Mouse (Mus musculus) monocyte, adult 5-6 weeks (primary cell): ENCODE data around the gene Zwint. TPM values are rescaled to one million over a fixed set of nuclear protein-coding genes. Genes with fewer than 3 reads are reported as not detected.

Source experiments
- ATAC-seq: fragments of 153-309, 156-312 bp; replicated peaks from 2 replicates; pipeline ENCODE4 v1.8.0; 2017; ENCODE audit warnings: mild to moderate bottlenecking; ENCODE audit not compliant: low TSS enrichment, insufficient number of reproducible peaks, severe bottlenecking, poor library complexity, low FRiP score
- total RNA-seq: library from RNA; stranded (forward); fragments of 200-1000, 200-491, 200-594 nt; gene quantifications from 3 replicates; pipeline ENCODE4 v1.2.3, GENCODE M21; 2017

Gene Zwint
- total RNA-seq, result 75.7 to 102 TPM (median 99.6 TPM) in 3 replicates

DNA sequence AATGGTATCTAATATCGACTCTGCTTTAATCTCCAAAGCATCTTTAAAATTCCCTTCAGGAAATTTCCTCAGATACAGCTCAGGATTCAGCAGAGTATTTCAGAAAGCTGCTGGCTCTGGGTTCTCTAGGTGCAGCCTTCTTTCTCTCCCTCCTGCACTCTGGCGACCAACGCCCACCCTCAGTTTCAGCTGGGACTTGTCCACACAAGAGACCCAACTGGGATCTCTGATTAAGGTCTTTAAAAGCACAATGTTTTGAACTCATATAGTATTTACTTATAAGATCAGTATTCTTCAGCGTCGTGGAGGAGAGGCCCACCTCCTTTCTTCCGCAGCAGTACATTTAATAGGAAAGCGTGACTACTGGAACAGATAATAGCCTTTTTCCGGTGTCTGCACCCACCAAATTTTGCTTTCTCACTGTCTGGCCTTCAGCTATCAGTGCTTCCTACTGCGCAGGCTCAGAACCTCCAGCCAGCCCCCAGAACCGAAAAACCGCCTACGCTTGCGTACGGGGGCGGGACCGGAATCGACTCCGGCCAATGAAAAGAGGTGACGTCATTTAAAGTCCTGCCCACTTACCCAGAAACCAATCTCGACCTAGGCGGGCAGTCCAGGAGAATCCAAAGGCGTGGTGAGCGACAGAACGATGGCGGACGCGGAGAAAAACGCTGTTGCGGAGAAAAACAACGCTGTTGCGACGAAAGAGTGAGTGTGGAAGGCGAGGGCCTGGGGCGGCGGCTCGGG, at the start of gene Zwint:
TSS of gene Zwint (plus strand) at position 576 of the 747 bp plus-strand sequence.
- peak; percentile 97 for ATAC-seq

DNA sequence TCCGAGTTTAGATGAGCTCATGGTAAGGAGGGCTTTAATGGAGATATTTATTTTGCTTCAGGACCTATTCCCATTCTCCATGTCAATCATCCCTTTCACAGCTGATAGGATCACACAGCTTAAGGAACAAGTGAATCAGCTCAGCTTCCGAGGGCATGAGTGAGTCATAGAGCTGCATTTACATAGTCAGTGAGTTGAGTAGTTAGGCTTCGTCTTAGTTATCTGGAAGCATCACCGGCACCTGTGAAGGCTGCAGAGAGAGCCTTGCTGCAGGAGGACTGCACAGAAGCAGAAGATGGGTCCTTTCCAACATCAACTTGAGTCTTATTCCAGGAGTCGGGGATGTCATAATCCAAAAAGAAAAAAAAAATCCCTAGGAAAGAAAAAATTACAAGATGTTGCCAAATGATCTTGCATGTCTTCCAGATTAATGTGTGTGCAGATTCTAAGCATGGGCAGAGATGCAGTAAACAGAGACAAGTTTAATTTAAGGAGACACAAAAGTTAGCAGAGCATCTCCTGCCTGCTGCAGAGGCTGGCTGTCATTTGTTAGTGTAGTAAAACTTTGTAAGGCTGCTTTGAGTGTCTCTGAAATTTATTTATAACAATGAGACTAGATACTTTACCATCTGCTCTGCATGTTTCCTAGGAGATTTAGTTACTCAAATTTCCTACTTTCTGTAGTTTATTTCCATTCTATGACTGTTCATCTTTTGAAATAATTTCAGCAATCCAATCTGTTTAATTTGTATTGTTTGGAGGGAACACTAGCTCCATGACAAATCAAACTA, 41.3 kb upstream of the Zwint start:
- ATAC-seq, result no peak

DNA sequence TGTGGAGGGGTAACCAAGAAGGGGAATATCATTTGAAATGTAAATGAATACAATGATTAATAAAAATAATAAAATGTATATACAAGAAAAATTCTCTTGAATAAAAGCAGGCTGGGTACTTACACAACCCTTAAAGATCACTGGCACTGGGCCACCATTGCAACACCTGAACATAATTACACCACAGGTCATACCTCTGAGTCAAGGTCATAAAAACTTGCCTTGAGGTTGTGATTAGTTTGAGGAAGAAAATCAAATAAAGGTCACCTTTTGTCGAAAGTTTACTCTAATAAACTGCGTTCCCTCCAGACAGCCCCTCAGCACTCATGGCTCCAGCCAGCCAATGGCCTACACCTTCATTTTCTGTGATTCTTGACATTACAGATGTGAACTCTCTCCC, 38.5 kb upstream of the Zwint start:
- ATAC-seq, result no peak

DNA sequence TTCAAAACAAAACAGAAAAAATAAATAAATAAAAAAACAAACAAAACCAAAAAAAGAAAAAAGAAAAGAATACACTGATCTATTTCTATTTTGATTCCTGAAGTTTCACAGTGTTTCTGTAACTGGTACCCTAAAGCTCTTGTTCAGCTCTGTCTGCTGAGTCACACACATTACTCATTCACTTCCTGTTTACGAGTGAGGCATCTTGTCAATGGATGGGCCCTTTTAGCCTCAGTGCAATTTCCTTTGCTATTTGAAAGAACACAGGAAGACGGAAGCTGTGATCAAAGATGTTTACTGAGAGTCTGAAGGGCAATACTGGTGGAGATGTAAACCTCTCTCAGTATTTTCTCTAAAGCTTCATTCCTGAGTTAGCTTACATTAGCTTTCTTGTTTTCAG, 34.1 kb upstream of the Zwint start:
- no peak for ATAC-seq

DNA sequence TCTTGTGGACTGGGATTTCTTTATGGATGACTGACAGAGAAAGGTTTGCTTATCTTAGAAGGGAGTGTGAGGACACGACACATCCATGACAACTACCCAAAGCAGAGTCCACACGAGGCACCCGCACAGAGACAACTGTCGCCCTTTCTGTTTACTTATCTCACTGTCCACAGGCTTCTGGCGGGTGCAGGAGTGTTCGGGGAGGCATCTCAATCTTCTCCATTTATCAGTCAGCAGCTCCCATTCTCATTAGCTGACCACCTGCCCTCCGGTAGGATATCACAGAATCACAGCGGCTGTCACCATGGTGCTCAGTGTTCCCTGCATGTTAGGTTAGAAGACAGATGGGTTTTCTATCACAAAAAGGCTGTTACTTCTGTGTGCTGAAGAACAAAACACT, 31.1 kb upstream of the Zwint start:
- ATAC-seq, result no peak

DNA sequence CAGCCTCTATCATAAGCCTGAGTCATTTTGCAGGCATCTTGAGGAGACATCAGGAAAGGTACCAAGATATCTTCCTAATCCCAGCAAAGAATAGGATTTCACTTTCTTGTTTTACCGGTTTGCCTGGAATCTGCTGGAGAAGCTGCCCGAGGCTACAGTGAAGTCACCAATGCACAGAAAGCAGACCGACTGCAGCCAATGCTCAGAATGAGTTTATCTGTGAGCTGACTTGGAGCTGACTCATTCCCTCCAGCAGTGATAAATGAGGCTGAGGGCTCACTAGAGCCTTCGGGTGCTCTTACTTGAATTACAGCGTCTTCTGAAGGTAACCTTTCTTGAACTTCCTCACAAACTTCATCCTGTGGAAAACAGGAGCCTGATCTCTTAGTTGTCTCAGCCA, 20.5 kb upstream of the Zwint start:
- no peak for ATAC-seq

DNA sequence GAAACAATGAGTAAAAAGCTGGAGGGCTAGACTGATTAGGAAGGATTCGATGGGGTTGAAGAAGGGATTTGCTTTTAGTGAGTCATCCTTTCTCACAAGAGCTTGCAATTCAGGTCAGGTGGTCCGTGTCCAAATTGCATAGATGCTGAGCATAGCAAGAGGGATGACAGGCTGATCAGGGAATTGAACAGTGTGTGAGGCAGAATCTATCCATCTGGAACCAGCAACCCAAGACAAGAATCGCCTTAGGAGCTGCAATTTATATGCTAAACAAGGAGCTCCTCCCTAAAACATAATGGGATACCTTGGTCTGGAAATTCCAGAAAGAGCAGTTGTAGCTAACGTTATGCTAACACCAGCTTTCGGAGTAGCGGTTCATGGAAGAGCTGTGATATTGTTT, 3.8 kb upstream of the Zwint start:
- no peak for ATAC-seq

DNA sequence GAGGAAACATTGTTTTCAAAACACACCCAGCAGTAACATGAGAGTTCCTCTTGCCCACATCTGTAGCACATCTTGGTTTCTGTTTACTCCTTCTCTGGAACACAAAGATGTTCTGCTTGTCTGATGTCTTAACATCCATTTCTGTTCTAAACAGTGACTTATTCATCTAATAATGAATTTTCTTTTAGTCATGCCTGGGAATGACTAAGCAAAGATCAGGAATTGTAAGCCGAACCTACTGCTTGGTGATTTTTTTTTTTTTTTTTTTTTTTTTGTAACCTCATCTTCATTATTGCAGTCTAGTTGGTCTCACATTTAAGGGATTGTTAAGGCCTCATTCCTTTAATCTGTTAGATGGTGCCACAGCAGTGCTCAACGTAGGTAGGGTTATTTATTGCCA, 848 bp upstream of the Zwint start:
- no peak for ATAC-seq

DNA sequence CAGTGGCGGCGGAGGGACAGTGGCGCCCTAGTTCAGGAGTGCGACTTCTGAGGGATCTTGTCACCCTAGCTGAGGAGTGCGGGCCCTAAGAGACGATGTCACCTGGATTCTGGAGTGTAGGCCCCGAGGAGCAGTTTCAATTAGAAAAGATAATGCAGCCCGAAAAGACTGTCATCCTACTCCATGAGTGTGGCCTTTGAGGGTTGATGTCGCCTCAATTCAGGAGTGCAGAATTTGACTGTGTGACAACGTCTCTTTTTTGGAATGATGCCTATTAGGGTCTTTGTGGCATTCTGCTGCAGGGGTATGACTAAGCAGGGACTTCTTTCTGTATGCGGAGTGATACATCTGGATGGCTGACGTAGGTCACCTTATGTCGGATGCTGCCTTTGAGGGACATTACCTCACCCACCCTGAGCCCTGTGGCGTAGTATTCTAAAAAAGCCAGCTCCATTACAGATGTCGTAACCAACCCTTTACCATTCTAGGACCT, 418 bp downstream of the Zwint start:
- ATAC-seq, result no peak

DNA sequence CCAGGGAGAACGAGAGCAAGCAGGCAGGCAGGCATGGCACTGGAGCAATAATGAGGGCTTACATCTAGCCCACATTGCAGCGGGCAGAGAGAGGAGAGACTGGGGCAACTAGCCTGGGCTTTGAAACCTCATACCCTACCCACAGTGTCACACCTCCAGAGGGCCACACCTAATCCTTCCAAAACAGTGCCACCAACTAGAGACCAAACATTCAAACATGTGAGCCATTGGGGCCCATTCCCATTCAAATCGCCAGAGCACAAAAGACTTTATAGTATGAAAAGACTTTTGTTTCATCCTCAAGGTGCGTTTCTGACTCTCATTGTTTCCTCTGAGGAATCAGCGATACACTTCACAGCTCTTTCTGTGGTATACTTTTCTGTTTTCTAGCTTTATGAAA, 4.6 kb downstream of the Zwint start:
- ATAC-seq, result no peak

DNA sequence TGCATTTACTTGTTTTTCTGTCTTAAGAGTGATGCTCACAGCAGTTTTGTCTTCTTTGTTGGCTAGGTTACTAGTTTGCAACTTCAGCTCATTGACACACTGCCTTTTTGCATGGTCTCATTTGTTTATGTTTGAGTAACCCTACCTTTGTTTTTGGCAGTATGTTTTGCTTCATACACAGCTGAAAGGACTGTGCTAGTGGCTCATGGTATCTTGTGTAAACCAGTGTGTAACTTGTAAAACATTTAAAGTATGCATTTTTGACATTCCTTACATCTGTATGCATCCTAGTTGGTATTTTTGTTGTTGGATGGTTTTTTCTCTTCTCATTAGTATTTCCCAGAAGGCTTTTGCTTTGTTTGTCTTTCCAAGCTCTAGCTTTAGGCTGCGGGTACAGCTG, 5.7 kb downstream of the Zwint start:
- ATAC-seq, result no peak

DNA sequence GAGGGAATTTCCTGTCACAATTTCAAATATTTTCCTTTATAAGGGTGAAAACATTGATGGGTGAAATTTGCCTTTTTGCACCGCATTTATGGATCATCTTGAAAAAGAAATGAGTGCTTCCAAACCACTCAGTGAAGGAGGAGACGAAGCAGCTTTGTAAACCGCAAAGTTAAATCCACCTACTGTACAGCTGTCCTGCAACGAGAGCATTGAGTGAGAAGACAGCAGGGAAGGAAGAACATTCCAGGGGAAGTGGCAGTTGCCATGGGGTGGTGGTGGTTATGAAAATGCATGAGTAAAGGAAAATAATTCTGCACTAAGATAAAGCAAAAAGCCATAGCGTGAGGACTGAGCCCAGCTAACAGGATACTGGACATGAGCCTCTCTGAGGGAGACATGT, 13.2 kb downstream of the Zwint start:
- no peak for ATAC-seq

DNA sequence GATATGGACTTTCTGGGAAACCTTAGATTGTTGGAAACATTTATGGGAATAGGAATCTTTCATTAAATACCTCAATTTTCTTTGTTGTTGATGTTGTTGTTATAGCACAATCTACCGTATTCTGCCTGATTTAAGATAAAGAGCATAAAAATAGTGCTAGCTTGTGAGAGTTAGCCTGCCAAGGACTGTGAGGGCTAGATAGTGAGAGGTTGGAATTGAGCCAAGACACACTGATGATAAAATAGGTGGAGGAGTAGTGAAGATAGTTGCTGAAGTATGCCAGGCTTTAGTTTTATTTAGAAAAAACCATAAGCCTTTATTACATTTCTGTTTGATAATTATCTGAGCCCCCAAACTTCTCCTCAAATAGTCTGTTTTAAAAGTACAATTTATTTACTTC, 14.4 kb downstream of the Zwint start:
- ATAC-seq, result no peak

DNA sequence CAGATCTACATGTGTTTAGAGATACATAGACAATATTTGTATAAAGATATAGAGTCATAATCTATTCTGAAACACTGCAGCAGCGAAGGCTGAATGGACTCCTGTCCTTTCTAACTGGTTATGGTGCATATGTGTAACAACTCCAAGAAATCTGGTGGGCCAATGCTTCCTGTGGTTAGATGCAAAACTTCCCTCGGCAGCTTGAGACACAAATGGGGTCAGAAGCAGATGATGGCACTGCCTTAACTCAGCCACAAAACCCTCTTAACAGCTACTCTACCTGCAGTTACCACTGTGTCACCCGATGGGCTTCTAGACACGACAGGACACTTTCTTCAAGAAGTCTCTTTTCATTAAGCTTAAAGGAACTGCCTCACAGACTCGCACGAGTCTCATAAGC, 21.3 kb downstream of the Zwint start:
- ATAC-seq, result no peak

DNA sequence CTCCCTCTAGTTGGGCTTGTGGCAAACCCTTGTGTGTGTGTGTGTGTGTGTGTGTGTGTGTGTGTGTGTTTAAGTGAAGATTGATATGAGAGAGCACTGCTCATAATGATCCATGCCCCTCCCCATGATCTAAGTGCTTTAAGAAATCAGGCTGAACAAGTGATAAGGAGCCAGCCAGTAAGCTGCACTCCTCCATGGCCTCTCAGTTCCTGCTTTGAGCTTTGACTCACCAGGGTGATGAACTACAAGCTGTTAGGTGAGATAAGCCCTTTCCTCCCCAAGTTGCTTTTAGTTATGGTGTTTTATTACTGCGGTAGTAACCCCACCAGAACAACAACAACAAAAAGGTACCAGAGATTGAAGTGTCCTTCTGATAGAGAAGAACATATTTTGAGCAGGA, 21.9 kb downstream of the Zwint start:
- ATAC-seq, result no peak

DNA sequence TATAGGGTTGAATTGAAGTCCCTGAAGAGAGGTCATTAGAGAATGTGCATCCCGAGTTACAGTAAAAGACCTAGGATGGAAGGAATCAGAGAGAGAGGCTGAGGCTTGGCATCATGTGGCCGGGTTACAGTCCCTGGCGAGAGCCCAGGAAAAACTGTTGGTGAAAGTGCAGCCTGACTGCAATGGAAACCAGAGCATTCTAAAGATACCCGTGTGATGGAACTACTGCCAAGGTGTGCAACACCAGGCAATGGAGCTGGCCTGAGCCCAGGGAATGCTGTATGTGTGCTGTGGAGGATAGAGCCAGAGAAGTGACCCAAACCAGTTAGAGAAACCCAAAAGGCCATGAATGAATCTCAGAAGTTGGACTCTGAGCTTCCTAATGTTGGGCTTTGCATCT, 24.4 kb downstream of the Zwint start:
- no peak for ATAC-seq

DNA sequence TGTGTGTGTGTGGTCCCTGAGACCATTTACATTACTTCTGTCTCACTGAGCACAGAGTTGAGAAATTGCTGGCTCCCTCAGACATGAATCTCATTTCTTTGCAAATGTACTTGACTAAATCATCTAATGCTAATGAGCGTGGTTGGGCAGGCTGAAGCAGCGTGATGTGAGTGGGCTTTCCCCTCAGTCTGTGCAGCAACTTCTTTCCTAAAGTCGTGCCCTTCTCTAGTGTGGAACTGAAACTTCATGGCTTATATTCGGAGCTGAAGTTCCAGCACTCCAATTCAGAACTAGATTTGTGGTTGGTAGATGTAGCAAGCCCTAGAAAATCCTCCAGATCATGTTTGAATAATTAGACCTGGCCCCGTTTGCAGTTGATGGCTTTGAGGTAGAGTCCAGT, 46.4 kb downstream of the Zwint start:
- ATAC-seq, result no peak

DNA sequence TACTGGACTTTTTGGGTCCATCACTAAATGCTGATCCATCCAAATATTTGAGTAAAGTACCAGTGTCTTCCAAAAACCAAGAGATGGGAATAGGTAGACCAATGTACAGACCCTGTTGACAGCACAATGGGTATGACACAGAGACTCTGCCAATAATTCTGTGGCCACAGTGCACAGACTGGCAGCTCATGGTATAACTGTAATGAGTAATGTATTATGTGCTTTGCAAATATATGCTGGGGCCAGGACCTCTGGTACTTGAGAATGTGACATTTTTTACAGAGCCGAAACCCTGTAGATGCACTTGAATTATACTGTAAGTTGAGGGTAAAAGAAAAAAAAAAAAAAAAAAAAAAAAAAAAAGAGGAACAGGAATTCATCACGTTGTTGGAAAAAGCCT, 59.1 kb downstream of the Zwint start:
- no peak for ATAC-seq
